Mouse (Mus musculus) liver, embryonic 12.5 days (tissue): Measurements from ENCODE around the gene Fam71f2. TPM values are rescaled to one million over a fixed set of nuclear protein-coding genes. Genes with fewer than 3 reads are reported as not detected.
A peak's percentile ranks its signal among the peaks of the same experiment; 100 is the strongest.

Experiments used
- ATAC-seq: fragments of 200-750 bp; cut with Nextera tagmentation; 2 replicates; pipeline ENCODE4 v1.8.0; 2017; ENCODE audit warnings: moderate number of reproducible peaks, mild to moderate bottlenecking, moderate library complexity
- H3K27ac ChIP-seq: fragments of 300-500 bp; sonication (generic); 2 replicates; pipeline ENCODE4 v1.5.1; 2016; ENCODE audit warnings: mild to moderate bottlenecking
- H3K27me3 ChIP-seq: fragments of 300-500 bp; sonication (generic); replicated peaks from 2 replicates; pipeline ENCODE4 v1.6.1; 2016; ENCODE audit warnings: mild to moderate bottlenecking, moderate library complexity
- H3K36me3 ChIP-seq: fragments of 300-500 bp; sonication (generic); 2 replicates; pipeline ENCODE4 v1.6.1; 2016; ENCODE audit warnings: mild to moderate bottlenecking, moderate library complexity
- H3K4me1 ChIP-seq: fragments of 300-500 bp; sonication (generic); 2 replicates; pipeline ENCODE4 v1.6.1; 2016
- H3K4me2 ChIP-seq: fragments of 300-500 bp; sonication (generic); 2 replicates; pipeline ENCODE4 v1.6.1; 2016; ENCODE audit warnings: mild to moderate bottlenecking, moderate library complexity
- H3K4me3 ChIP-seq: fragments of 300-500 bp; sonication (generic); 2 replicates; pipeline ENCODE4 v1.5.1; 2016; ENCODE audit warnings: mild to moderate bottlenecking, moderate library complexity
- H3K9ac ChIP-seq: fragments of 300-500 bp; sonication (generic); 2 replicates; pipeline ENCODE4 v1.6.1; 2016; ENCODE audit warnings: mild to moderate bottlenecking, moderate library complexity
- H3K9me3 ChIP-seq: fragments of 300-500 bp; sonication (generic); replicated peaks from 2 replicates; pipeline ENCODE4 v1.6.1; 2016; ENCODE audit warnings: mild to moderate bottlenecking, moderate library complexity
- WGBS: fragments of 180-500 bp; shearing (Covaris S2); methylation state at CpG from one replicate; pipeline ENCODE4 v1.1.7; 2016; ENCODE audit not compliant: insufficient replicate concordance; 5-methylcytosine and 5-hydroxymethylcytosine counted together
- polyA plus RNA-seq: library from polyadenylated mRNA; unstranded; fragments of >200 nt; fragmentation: Nextera tagmentation; extraction: Ambion mirVana; gene quantifications from 2 replicates; pipeline ENCODE4 v1.2.1, GENCODE M21; 2016

Fam71f2 gene
- polyA plus RNA-seq: 0.20 and 0.31 TPM in 2 replicates

- Histone ChIP-seq H3K36me3 (peaks cover 23% of the 10 kb centered on the region), H3K4me1 (peaks cover 13% of the 10 kb centered on the region), H3K4me2 (no peak within 1 kb of the TSS), H3K4me3 (no peak within 1 kb of the TSS), H3K9me3 (no peaks in the 10 kb centered on the region), H3K27me3 (no peaks in the 10 kb centered on the region), H3K9ac (no peak within 1 kb of the TSS), H3K27ac (no peak within 1 kb of the TSS)
- WGBS: 75% methylated on average over 8 of the region's 8 CpGs
- no peak for ATAC-seq
Measured at GRCm38 (mm10) chr6:29279293-29279692, at the start of gene Fam71f2. Gene Fam71f2 (plus strand): TSS chr6:29279593.

- H3K4me2 ChIP-seq: no peak overlapping the region
- H3K36me3 ChIP-seq: no peaks in the 10 kb centered on the region
- no peak overlapping the region for H3K4me3 ChIP-seq
- ATAC-seq: no peak
- no peak overlapping the region for H3K9ac ChIP-seq
- 67% methylated on average over 6 of the region's 6 CpGs for WGBS
- H3K9me3 ChIP-seq: no peaks in the 10 kb centered on the region
- H3K4me1 ChIP-seq: peaks cover 17% of the 10 kb centered on the region
- no peaks in the 10 kb centered on the region; the same call in 1 of the 2 replicates for H3K27me3 ChIP-seq
- H3K27ac ChIP-seq: no peak overlapping the region
Measured at GRCm38 (mm10) chr6:29230386-29230785, 49.0 kb upstream of the Fam71f2 start.

GRCm38 (mm10) chr6:29231799-29232198, 47.6 kb upstream of the Fam71f2 start:
- no peaks in the 10 kb centered on the region; the same call in 1 of the 2 replicates for H3K27me3 ChIP-seq
- peaks cover 17% of the 10 kb centered on the region for H3K4me1 ChIP-seq
- no peak overlapping the region for H3K9ac ChIP-seq
- no peak overlapping the region for H3K4me2 ChIP-seq
- no peaks in the 10 kb centered on the region for H3K36me3 ChIP-seq
- ATAC-seq: no peak
- H3K4me3 ChIP-seq: no peak overlapping the region
- 55% methylated on average over 3 of the region's 3 CpGs for WGBS
- no peaks in the 10 kb centered on the region for H3K9me3 ChIP-seq
- H3K27ac ChIP-seq: no peak overlapping the region

- Histone ChIP-seq H3K4me1 (peaks cover 17% of the 10 kb centered on the region), H3K4me3 (no peak overlapping the region), H3K36me3 (no peaks in the 10 kb centered on the region), H3K9me3 (no peaks in the 10 kb centered on the region), H3K27me3 (no peaks in the 10 kb centered on the region; the same call in 1 of the 2 replicates), H3K27ac (no peak overlapping the region), H3K4me2 (no peak overlapping the region), H3K9ac (no peak overlapping the region)
- no peak for ATAC-seq
- WGBS: 31% methylated on average over 6 of the region's 6 CpGs
Measured at GRCm38 (mm10) chr6:29232321-29232720, 47.1 kb upstream of the Fam71f2 start.

- H3K36me3 ChIP-seq: no peaks in the 10 kb centered on the region
- no peak overlapping the region for H3K27ac ChIP-seq
- H3K4me1 ChIP-seq: peaks cover 14% of the 10 kb centered on the region
- ATAC-seq: no peak
- no peak overlapping the region for H3K9ac ChIP-seq
- no peak overlapping the region for H3K4me2 ChIP-seq
- 48% methylated on average over 3 of the region's 3 CpGs for WGBS
- no peak overlapping the region for H3K4me3 ChIP-seq
- no peaks in the 10 kb centered on the region for H3K9me3 ChIP-seq
- H3K27me3 ChIP-seq: no peaks in the 10 kb centered on the region; the same call in 1 of the 2 replicates
Measured at GRCm38 (mm10) chr6:29233710-29234109, 45.7 kb upstream of the Fam71f2 start.

GRCm38 (mm10) chr6:29234272-29234671, 45.1 kb upstream of the Fam71f2 start:
- no peaks in the 10 kb centered on the region for H3K9me3 ChIP-seq
- no peaks in the 10 kb centered on the region; the same call in 1 of the 2 replicates for H3K27me3 ChIP-seq
- peaks cover 8% of the 10 kb centered on the region for H3K4me1 ChIP-seq
- no peak overlapping the region for H3K27ac ChIP-seq
- H3K9ac ChIP-seq: no peak overlapping the region
- H3K4me2 ChIP-seq: no peak overlapping the region
- no peak overlapping the region for H3K4me3 ChIP-seq
- no peaks in the 10 kb centered on the region for H3K36me3 ChIP-seq
- WGBS: 35% methylated on average over 8 of the region's 8 CpGs
- ATAC-seq: no peak

GRCm38 (mm10) chr6:29240806-29241205, 38.6 kb upstream of the Fam71f2 start:
- Histone ChIP-seq H3K4me2 (no peak overlapping the region), H3K4me3 (no peak overlapping the region), H3K9ac (no peak overlapping the region), H3K27ac (no peak overlapping the region), H3K27me3 (0 out of 2 replicates have a peak, but pooled peaks cover 4% of the 10 kb centered on the region), H3K4me1 (no peaks in the 10 kb centered on the region), H3K9me3 (no peaks in the 10 kb centered on the region), H3K36me3 (no peaks in the 10 kb centered on the region)
- ATAC-seq: no peak
- 18% methylated on average over 2 of the region's 2 CpGs for WGBS

- H3K4me2 ChIP-seq: no peak overlapping the region
- H3K27me3 ChIP-seq: 0 out of 2 replicates have a peak, but pooled peaks cover 4% of the 10 kb centered on the region
- no peak overlapping the region for H3K27ac ChIP-seq
- no peaks in the 10 kb centered on the region for H3K9me3 ChIP-seq
- peaks cover under 1% of the 10 kb centered on the region; the same call in 1 of the 2 replicates for H3K4me1 ChIP-seq
- whole genome bisulfite sequencing: 26% methylated on average over 2 of the region's 2 CpGs
- H3K4me3 ChIP-seq: no peak overlapping the region
- no peaks in the 10 kb centered on the region for H3K36me3 ChIP-seq
- H3K9ac ChIP-seq: no peak overlapping the region
- ATAC-seq: no peak
Measured at GRCm38 (mm10) chr6:29241697-29242096, 37.7 kb upstream of the Fam71f2 start.

- Histone ChIP-seq H3K9me3 (no peaks in the 10 kb centered on the region), H3K4me1 (peaks cover 5% of the 10 kb centered on the region; the same call in 1 of the 2 replicates), H3K27ac (no peak overlapping the region), H3K36me3 (no peaks in the 10 kb centered on the region), H3K4me2 (no peak overlapping the region), H3K27me3 (0 out of 2 replicates have a peak, but pooled peaks cover 4% of the 10 kb centered on the region), H3K9ac (no peak overlapping the region), H3K4me3 (no peak overlapping the region)
- WGBS: 33% methylated on average over 1 of the region's 1 CpGs
- no peak for ATAC-seq
Measured at GRCm38 (mm10) chr6:29242265-29242664, 37.1 kb upstream of the Fam71f2 start.

GRCm38 (mm10) chr6:29245272-29246120, 33.9 kb upstream of the Fam71f2 start:
- Histone ChIP-seq H3K4me1 (peaks cover 5% of the 10 kb centered on the region; the same call in 1 of the 2 replicates), H3K4me3 (no peak overlapping the region), H3K4me2 (peak overlapping the region; percentile 7), H3K27me3 (0 out of 2 replicates have a peak, but pooled peaks cover 4% of the 10 kb centered on the region), H3K9me3 (no peaks in the 10 kb centered on the region), H3K9ac (no peak overlapping the region), H3K27ac (no peak overlapping the region; the same call in 1 of the 2 replicates), H3K36me3 (no peaks in the 10 kb centered on the region)
- WGBS: 35% methylated on average over 14 of the region's 14 CpGs
- peak; percentile 33; the same call in 1 of the 2 replicates for ATAC-seq

- ATAC-seq: peak; percentile 5; the same call in 1 of the 2 replicates
Measured at GRCm38 (mm10) chr6:29246183-29246582, 33.2 kb upstream of the Fam71f2 start.

GRCm38 (mm10) chr6:29246585-29246984, 32.8 kb upstream of the Fam71f2 start:
- Histone ChIP-seq H3K9me3 (no peaks in the 10 kb centered on the region), H3K27me3 (0 out of 2 replicates have a peak, but pooled peaks cover 4% of the 10 kb centered on the region), H3K4me2 (no peak overlapping the region), H3K27ac (no peak overlapping the region), H3K4me3 (no peak overlapping the region), H3K9ac (no peak overlapping the region), H3K36me3 (no peaks in the 10 kb centered on the region), H3K4me1 (peaks cover 5% of the 10 kb centered on the region; the same call in 1 of the 2 replicates)
- peak; percentile 50 for ATAC-seq
- 44% methylated on average over 5 of the region's 5 CpGs for WGBS

More at GRCm38 (mm10) chr6:29246183-29246582, 33.2 kb upstream of the Fam71f2 start:
- Histone ChIP-seq H3K27ac (no peak overlapping the region; the same call in 1 of the 2 replicates), H3K4me1 (peaks cover 5% of the 10 kb centered on the region; the same call in 1 of the 2 replicates), H3K9me3 (no peaks in the 10 kb centered on the region), H3K4me3 (no peak overlapping the region), H3K36me3 (no peaks in the 10 kb centered on the region), H3K4me2 (peak overlapping the region; percentile 7; the same call in 1 of the 2 replicates), H3K9ac (no peak overlapping the region), H3K27me3 (0 out of 2 replicates have a peak, but pooled peaks cover 4% of the 10 kb centered on the region)
- WGBS: 49% methylated on average over 3 of the region's 3 CpGs
